Mouse (Mus musculus) embryonic fibroblast, embryonic 13.5 days (primary cell): ENCODE data around the gene AI413582.

Experiments used
- CTCF ChIP-seq: IDR thresholded peaks from 2 replicates; pipeline ENCODE4 v1.5.1; 2011; ENCODE audit warnings: mild to moderate bottlenecking, control low read depth, low read length, moderate library complexity, borderline replicate concordance; ENCODE audit not compliant: insufficient read depth
- POLR2A ChIP-seq: IDR thresholded peaks from 2 replicates; pipeline ENCODE4 v1.6.1; 2011; ENCODE audit warnings: low read depth, mild to moderate bottlenecking, control low read depth, low read length, moderate library complexity

GRCm38 (mm10) chr17:27518296-27518695 is 47.3 kb downstream of the AI413582 start:
- TF ChIP-seq CTCF = no peak
- no peak for TF ChIP-seq POLR2A
